Mouse (Mus musculus) left cerebral cortex, postnatal 25 days (tissue): Measurements from ENCODE around the gene Elk4. TPM values are rescaled to one million over a fixed set of nuclear protein-coding genes. Genes with fewer than 3 reads are reported as not detected.
A peak's percentile ranks its signal among the peaks of the same experiment; 100 is the strongest.

Experiments used
- DNase-seq, 2 experiments: peaks; one replicate each; pipeline ENCODE4 v3.0.0; 2022; ENCODE audit warnings: low spot score in 2 of 2, mixed read lengths in 1 of 2
- intact Hi-C: fragments of 180-260 bp; cut with DNase I; formaldehyde crosslinking; loops from one replicate; pipeline ENCODE4 v1.15.1; 2025
- total RNA-seq, 2 experiments: library from RNA; stranded (reverse); gene quantifications; 2 replicates each; pipeline ENCODE4 v1.2.3; 2021

Elk4 gene
- total RNA-seq, 2 experiments from 2014 or later = 52.6 TPM

GRCm38 (mm10) chr1:131981378-131982013, 25.9 kb upstream of the Elk4 start:
- DNase-seq = peak; percentile 71 to 74
- intact Hi-C loops = loop anchor here (1.0 to 2.0 kb wide), 3 partner anchors 44 to 273 kb away; no protein-coding TSS in a partner anchor

GRCm38 (mm10) chr1:131982907-131983306, 24.5 kb upstream of the Elk4 start:
- DNase-seq = peak; percentile 75 to 82
- intact Hi-C loops = loop anchor here (1.0 to 2.0 kb wide), 2 partner anchors 64 to 133 kb away; no protein-coding TSS in a partner anchor

- intact Hi-C loops = loop anchor here (1.0 to 2.0 kb wide), 2 partner anchors 63 to 132 kb away; no protein-coding TSS in a partner anchor
- DNase-seq = no peak
Observed at GRCm38 (mm10) chr1:131983806-131984205, 23.6 kb upstream of the Elk4 start.

- intact Hi-C loops = no loop called here
Observed at GRCm38 (mm10) chr1:131987432-131987831, 20.0 kb upstream of the Elk4 start.

GRCm38 (mm10) chr1:131989476-131989875, 17.9 kb upstream of the Elk4 start:
- DNase-seq = no peak
- intact Hi-C loops = no loop called here

More at GRCm38 (mm10) chr1:131987432-131987831, 20.0 kb upstream of the Elk4 start:
- no peak for DNase-seq

GRCm38 (mm10) chr1:131990083-131990760, 17.2 kb upstream of the Elk4 start:
- intact Hi-C loops = no loop called here
- no peak for DNase-seq

- intact Hi-C loops = no loop called here
Observed at GRCm38 (mm10) chr1:131992561-131993001, 14.8 kb upstream of the Elk4 start.

GRCm38 (mm10) chr1:131993169-131994040, 14.0 kb upstream of the Elk4 start:
- intact Hi-C loops = loop anchor here (2.0 kb wide), 2 partner anchors 53 to 123 kb away; no protein-coding TSS in a partner anchor
- no peak for DNase-seq

More at GRCm38 (mm10) chr1:131992561-131993001, 14.8 kb upstream of the Elk4 start:
- peak in 1 of 2 experiments; percentile 15 for DNase-seq

- peak; percentile 39 to 61 for DNase-seq
- intact Hi-C loops = loop anchor here (2.0 kb wide), 2 partner anchors 52 to 122 kb away; no protein-coding TSS in a partner anchor
Observed at GRCm38 (mm10) chr1:131995062-131995461, 12.3 kb upstream of the Elk4 start.

GRCm38 (mm10) chr1:132000506-132000905, 6.9 kb upstream of the Elk4 start:
- DNase-seq = no peak
- intact Hi-C loops = no loop called here

- no peak for DNase-seq
- intact Hi-C loops = no loop called here
Observed at GRCm38 (mm10) chr1:132001880-132002330, 5.5 kb upstream of the Elk4 start.

GRCm38 (mm10) chr1:132003111-132003510, 4.3 kb upstream of the Elk4 start:
- DNase-seq = no peak
- intact Hi-C loops = no loop called here

- intact Hi-C loops = no loop called here
- no peak for DNase-seq
Observed at GRCm38 (mm10) chr1:132003817-132004216, 3.6 kb upstream of the Elk4 start.

GRCm38 (mm10) chr1:132004574-132005180, 2.7 kb upstream of the Elk4 start:
- DNase-seq = no peak
- intact Hi-C loops = loop anchor here (5.0 kb wide), 1 partner anchor 38 kb away; no protein-coding TSS in a partner anchor

GRCm38 (mm10) chr1:132005466-132005865, 1.9 kb upstream of the Elk4 start:
- intact Hi-C loops = loop anchor here (5.0 kb wide), 1 partner anchor 37 kb away; no protein-coding TSS in a partner anchor
- DNase-seq = no peak

GRCm38 (mm10) chr1:132006046-132006445, 1.4 kb upstream of the Elk4 start:
- intact Hi-C loops = loop anchor here (5.0 kb wide), 1 partner anchor 36 kb away; no protein-coding TSS in a partner anchor
- DNase-seq = no peak

- intact Hi-C loops = loop anchor here (5.0 kb wide), 1 partner anchor 36 kb away; no protein-coding TSS in a partner anchor
- DNase-seq = no peak
Observed at GRCm38 (mm10) chr1:132006721-132007120, 686 bp upstream of the Elk4 start.

GRCm38 (mm10) chr1:132007828-132008827, 721 bp downstream of the Elk4 start:
- intact Hi-C loops = loop anchor here (5.0 kb wide), 1 partner anchor 34 kb away; no protein-coding TSS in a partner anchor
- DNase-seq = peak; percentile 77 to 81
